Mouse (Mus musculus): ENCODE results near the gene Ackr4. TPM values are rescaled to one million over a fixed set of nuclear protein-coding genes. Genes with fewer than 3 reads are reported as not detected.

Ackr4 gene
- polyA plus RNA-seq, 1 experiment from 2014 or later, result 0.31 TPM

GRCm38 (mm10) chr9:104101458-104101857, 25.3 kb downstream of the Ackr4 start:
- H3K9ac ChIP-seq (ENCODE audit: low read depth, low read length), result no peak overlapping the region
- no peak overlapping the region for H3K4me3 ChIP-seq (ENCODE audit: low read depth, low read length)
- H3K9me3 ChIP-seq (ENCODE audit: control insufficient read depth, low read length), result no peaks in the 10 kb centered on the region
- DNase-seq (ENCODE audit: low spot score) (no peak), ATAC-seq (ENCODE audit: low FRiP score) (no peak)
- no peak overlapping the region for H3K4me2 ChIP-seq (replicated peaks; ENCODE audit: low read depth, low read length)
- no peaks in the 10 kb centered on the region for H3K36me3 ChIP-seq (ENCODE audit: control insufficient read depth, insufficient read depth, low read length)
- no peak overlapping the region for H3K27ac ChIP-seq (ENCODE audit: low read depth, low read length)
- no peaks in the 10 kb centered on the region for H3K27me3 ChIP-seq (ENCODE audit: control insufficient read depth, insufficient read depth, low read length)
- WGBS, result 30% methylated on average over 3 of the region's 3 CpGs
- H3K4me1 ChIP-seq (replicated peaks; ENCODE audit: control insufficient read depth, insufficient read depth, low read length), result no peaks in the 10 kb centered on the region

GRCm38 (mm10) chr9:104100822-104101221, 25.9 kb downstream of the Ackr4 start:
- H3K4me2 ChIP-seq (replicated peaks; ENCODE audit: low read depth, low read length), result no peak overlapping the region
- H3K36me3 ChIP-seq (ENCODE audit: control insufficient read depth, insufficient read depth, low read length), result no peaks in the 10 kb centered on the region
- 48% methylated on average over 7 of the region's 7 CpGs for WGBS
- no peak overlapping the region for H3K4me3 ChIP-seq (ENCODE audit: low read depth, low read length)
- H3K27ac ChIP-seq (ENCODE audit: low read depth, low read length), result no peak overlapping the region
- ATAC-seq (ENCODE audit: low FRiP score), result no peak
- H3K9ac ChIP-seq (ENCODE audit: low read depth, low read length), result no peak overlapping the region
- no peaks in the 10 kb centered on the region for H3K4me1 ChIP-seq (replicated peaks; ENCODE audit: control insufficient read depth, insufficient read depth, low read length)
- H3K9me3 ChIP-seq (ENCODE audit: control insufficient read depth, low read length), result no peaks in the 10 kb centered on the region
- no peaks in the 10 kb centered on the region for H3K27me3 ChIP-seq (ENCODE audit: control insufficient read depth, insufficient read depth, low read length)
- no peak for DNase-seq (ENCODE audit: low spot score)

- no peak overlapping the region for H3K4me2 ChIP-seq (replicated peaks; ENCODE audit: low read depth, low read length)
- WGBS, result 92% methylated on average over 11 of the region's 11 CpGs
- no peak overlapping the region for H3K4me3 ChIP-seq (ENCODE audit: low read depth, low read length)
- no peaks in the 10 kb centered on the region for H3K27me3 ChIP-seq (ENCODE audit: control insufficient read depth, insufficient read depth, low read length)
- H3K36me3 ChIP-seq (ENCODE audit: control insufficient read depth, insufficient read depth, low read length), result no peaks in the 10 kb centered on the region
- H3K9ac ChIP-seq (ENCODE audit: low read depth, low read length), result no peak overlapping the region
- H3K9me3 ChIP-seq (ENCODE audit: control insufficient read depth, low read length), result no peaks in the 10 kb centered on the region
- H3K27ac ChIP-seq (ENCODE audit: low read depth, low read length), result no peak overlapping the region
- ATAC-seq (ENCODE audit: low FRiP score), result no peak
- no peak for DNase-seq (ENCODE audit: low spot score)
- H3K4me1 ChIP-seq (replicated peaks; ENCODE audit: control insufficient read depth, insufficient read depth, low read length), result no peaks in the 10 kb centered on the region
Measured at GRCm38 (mm10) chr9:104099060-104099459, 27.7 kb downstream of the Ackr4 start.

- H3K4me3 ChIP-seq (ENCODE audit: low read depth, low read length), result no peak overlapping the region
- no peak overlapping the region for H3K9ac ChIP-seq (ENCODE audit: low read depth, low read length)
- no peaks in the 10 kb centered on the region for H3K27me3 ChIP-seq (ENCODE audit: control insufficient read depth, insufficient read depth, low read length)
- no peaks in the 10 kb centered on the region for H3K36me3 ChIP-seq (ENCODE audit: control insufficient read depth, insufficient read depth, low read length)
- no peaks in the 10 kb centered on the region for H3K9me3 ChIP-seq (ENCODE audit: control insufficient read depth, low read length)
- H3K4me2 ChIP-seq (replicated peaks; ENCODE audit: low read depth, low read length), result no peak overlapping the region
- ATAC-seq (ENCODE audit: low FRiP score) (no peak), DNase-seq (ENCODE audit: low spot score) (no peak)
- WGBS, result 86% methylated on average over 5 of the region's 5 CpGs
- H3K4me1 ChIP-seq (replicated peaks; ENCODE audit: control insufficient read depth, insufficient read depth, low read length), result no peaks in the 10 kb centered on the region
- no peak overlapping the region for H3K27ac ChIP-seq (ENCODE audit: low read depth, low read length)
Measured at GRCm38 (mm10) chr9:104098256-104098655, 28.5 kb downstream of the Ackr4 start.

GRCm38 (mm10) chr9:104092945-104093344, 33.8 kb downstream of the Ackr4 start:
- no peak for DNase-seq (ENCODE audit: low spot score)
- H3K9me3 ChIP-seq (ENCODE audit: control insufficient read depth, low read length), result no peaks in the 10 kb centered on the region
- H3K27me3 ChIP-seq (ENCODE audit: control insufficient read depth, insufficient read depth, low read length), result no peaks in the 10 kb centered on the region
- no peak overlapping the region for H3K9ac ChIP-seq (ENCODE audit: low read depth, low read length)
- no peak overlapping the region for H3K4me2 ChIP-seq (replicated peaks; ENCODE audit: low read depth, low read length)
- no peak for ATAC-seq (ENCODE audit: low FRiP score)
- H3K27ac ChIP-seq (ENCODE audit: low read depth, low read length), result no peak overlapping the region
- H3K4me3 ChIP-seq (ENCODE audit: low read depth, low read length), result no peak overlapping the region
- no peaks in the 10 kb centered on the region for H3K4me1 ChIP-seq (replicated peaks; ENCODE audit: control insufficient read depth, insufficient read depth, low read length)
- 94% methylated on average over 5 of the region's 5 CpGs for WGBS
- no peaks in the 10 kb centered on the region for H3K36me3 ChIP-seq (ENCODE audit: control insufficient read depth, insufficient read depth, low read length)

GRCm38 (mm10) chr9:104088555-104088954, 38.2 kb downstream of the Ackr4 start:
- H3K36me3 ChIP-seq (ENCODE audit: control insufficient read depth, insufficient read depth, low read length), result no peaks in the 10 kb centered on the region
- no peak for DNase-seq (ENCODE audit: low spot score)
- no peaks in the 10 kb centered on the region for H3K27me3 ChIP-seq (ENCODE audit: control insufficient read depth, insufficient read depth, low read length)
- no peaks in the 10 kb centered on the region for H3K9me3 ChIP-seq (ENCODE audit: control insufficient read depth, low read length)
- H3K4me2 ChIP-seq (replicated peaks; ENCODE audit: low read depth, low read length), result no peak overlapping the region
- no peak overlapping the region for H3K9ac ChIP-seq (ENCODE audit: low read depth, low read length)
- H3K27ac ChIP-seq (ENCODE audit: low read depth, low read length), result no peak overlapping the region
- 81% methylated on average over 8 of the region's 8 CpGs for WGBS
- H3K4me1 ChIP-seq (replicated peaks; ENCODE audit: control insufficient read depth, insufficient read depth, low read length), result no peaks in the 10 kb centered on the region
- no peak overlapping the region for H3K4me3 ChIP-seq (ENCODE audit: low read depth, low read length)
- ATAC-seq (ENCODE audit: low FRiP score), result no peak

GRCm38 (mm10) chr9:104085730-104086429, 40.9 kb downstream of the Ackr4 start:
- DNase-seq (ENCODE audit: low spot score), result no peak
- no peaks in the 10 kb centered on the region for H3K27me3 ChIP-seq (ENCODE audit: control insufficient read depth, insufficient read depth, low read length)
- WGBS, result 68% methylated on average over 4 of the region's 4 CpGs

GRCm38 (mm10) chr9:104080038-104080437, 46.7 kb downstream of the Ackr4 start:
- 82% methylated on average over 3 of the region's 3 CpGs for WGBS
- Histone ChIP-seq H3K27me3 (ENCODE audit: control insufficient read depth, insufficient read depth, low read length) (no peaks in the 10 kb centered on the region), H3K9ac (ENCODE audit: low read depth, low read length) (no peak overlapping the region), H3K4me1 (replicated peaks; ENCODE audit: control insufficient read depth, insufficient read depth, low read length) (no peaks in the 10 kb centered on the region), H3K36me3 (ENCODE audit: control insufficient read depth, insufficient read depth, low read length) (no peaks in the 10 kb centered on the region), H3K4me2 (replicated peaks; ENCODE audit: low read depth, low read length) (no peak overlapping the region), H3K4me3 (ENCODE audit: low read depth, low read length) (no peak overlapping the region), H3K9me3 (ENCODE audit: control insufficient read depth, low read length) (no peaks in the 10 kb centered on the region), H3K27ac (ENCODE audit: low read depth, low read length) (no peak overlapping the region)
- DNase-seq (ENCODE audit: low spot score) (no peak), ATAC-seq (ENCODE audit: low FRiP score) (no peak)

More at GRCm38 (mm10) chr9:104085730-104086429, 40.9 kb downstream of the Ackr4 start:
- no peak for ATAC-seq (ENCODE audit: low FRiP score)
- H3K4me1 ChIP-seq (replicated peaks; ENCODE audit: control insufficient read depth, insufficient read depth, low read length), result no peaks in the 10 kb centered on the region
- no peaks in the 10 kb centered on the region for H3K36me3 ChIP-seq (ENCODE audit: control insufficient read depth, insufficient read depth, low read length)
- H3K9me3 ChIP-seq (ENCODE audit: control insufficient read depth, low read length), result no peaks in the 10 kb centered on the region
- no peak overlapping the region for H3K4me2 ChIP-seq (replicated peaks; ENCODE audit: low read depth, low read length)
- H3K27ac ChIP-seq (ENCODE audit: low read depth, low read length), result no peak overlapping the region
- H3K9ac ChIP-seq (ENCODE audit: low read depth, low read length), result no peak overlapping the region
- no peak overlapping the region for H3K4me3 ChIP-seq (ENCODE audit: low read depth, low read length)

GRCm38 (mm10) chr9:104079379-104079778, 47.4 kb downstream of the Ackr4 start:
- H3K4me3 ChIP-seq (ENCODE audit: low read depth, low read length), result no peak overlapping the region
- no peaks in the 10 kb centered on the region for H3K36me3 ChIP-seq (ENCODE audit: control insufficient read depth, insufficient read depth, low read length)
- H3K9ac ChIP-seq (ENCODE audit: low read depth, low read length), result no peak overlapping the region
- DNase-seq (ENCODE audit: low spot score) (peak; percentile 74), ATAC-seq (ENCODE audit: low FRiP score) (no peak)
- no peaks in the 10 kb centered on the region for H3K27me3 ChIP-seq (ENCODE audit: control insufficient read depth, insufficient read depth, low read length)
- 44% methylated on average over 5 of the region's 5 CpGs for WGBS
- no peaks in the 10 kb centered on the region for H3K9me3 ChIP-seq (ENCODE audit: control insufficient read depth, low read length)
- H3K4me1 ChIP-seq (replicated peaks; ENCODE audit: control insufficient read depth, insufficient read depth, low read length), result no peaks in the 10 kb centered on the region
- no peak overlapping the region for H3K27ac ChIP-seq (ENCODE audit: low read depth, low read length)
- no peak overlapping the region for H3K4me2 ChIP-seq (replicated peaks; ENCODE audit: low read depth, low read length)
